Mouse (Mus musculus) embryo, embryonic 11 days (tissue): ENCODE results near the gene Minos1.

Experiments used
- DNase-seq: peaks from one replicate; pipeline ENCODE4 v3.0.0-alpha.2; 2015

Gene Minos1

DNA sequence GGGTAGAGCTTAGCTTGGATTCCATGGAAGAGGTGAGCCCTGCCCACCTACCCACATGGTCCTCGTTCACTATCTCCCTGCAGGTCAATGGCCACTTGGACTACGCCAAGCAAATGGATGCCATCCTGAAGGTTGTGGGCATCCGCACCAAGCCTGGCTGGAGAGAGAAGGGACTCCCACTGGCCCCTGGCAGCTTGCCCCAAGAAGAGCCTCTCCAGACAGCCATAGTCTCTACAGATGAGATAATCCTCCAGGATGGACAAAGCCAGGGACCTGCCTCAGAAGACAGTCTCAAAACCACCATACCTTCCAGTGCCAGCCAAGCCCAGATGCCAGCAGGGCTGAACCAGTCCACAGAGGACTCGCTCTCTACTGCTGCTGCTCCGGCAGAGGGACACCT, 72.9 kb downstream of the Minos1 start:
- DNase-seq, result no peak

DNA sequence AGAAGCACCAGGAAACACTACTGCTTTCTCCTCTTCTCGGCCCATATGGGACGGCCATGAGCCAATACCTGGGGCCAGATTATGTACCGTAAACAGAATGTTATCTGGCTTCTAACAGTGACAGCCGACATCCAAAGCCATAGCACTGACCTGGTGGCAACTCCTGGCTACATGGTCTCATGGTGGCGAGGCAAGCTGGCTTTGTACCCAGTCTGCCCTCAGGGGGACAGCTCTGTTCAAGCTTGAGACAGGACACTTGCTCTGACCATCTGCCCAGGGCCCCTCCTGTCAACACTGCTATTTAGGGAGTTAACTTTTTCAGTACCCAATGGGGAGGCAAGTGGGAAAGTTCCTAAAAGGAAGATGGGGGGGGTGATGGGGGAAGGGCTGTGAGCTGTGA, 73.6 kb downstream of the Minos1 start:
- no peak for DNase-seq

DNA sequence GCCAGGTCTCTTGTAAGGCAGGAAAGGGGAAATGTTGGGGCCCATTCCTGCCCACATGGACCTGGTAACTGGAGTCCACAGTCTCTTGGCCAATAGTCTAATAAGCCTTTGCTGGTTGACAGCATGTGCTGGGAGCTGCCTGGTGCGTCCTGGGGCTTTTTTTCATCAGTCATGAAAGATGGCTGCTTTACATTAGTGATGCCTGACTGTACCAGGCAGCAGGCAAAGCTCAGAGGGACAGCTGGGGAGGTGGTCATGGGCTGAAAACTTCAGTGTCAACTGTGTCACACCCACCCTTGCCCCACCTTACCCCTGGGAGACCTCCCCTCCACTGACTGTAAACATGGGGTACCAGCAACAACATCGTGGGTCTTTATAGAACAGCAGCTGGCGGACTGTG, 75.2 kb downstream of the Minos1 start:
- DNase-seq, result no peak

DNA sequence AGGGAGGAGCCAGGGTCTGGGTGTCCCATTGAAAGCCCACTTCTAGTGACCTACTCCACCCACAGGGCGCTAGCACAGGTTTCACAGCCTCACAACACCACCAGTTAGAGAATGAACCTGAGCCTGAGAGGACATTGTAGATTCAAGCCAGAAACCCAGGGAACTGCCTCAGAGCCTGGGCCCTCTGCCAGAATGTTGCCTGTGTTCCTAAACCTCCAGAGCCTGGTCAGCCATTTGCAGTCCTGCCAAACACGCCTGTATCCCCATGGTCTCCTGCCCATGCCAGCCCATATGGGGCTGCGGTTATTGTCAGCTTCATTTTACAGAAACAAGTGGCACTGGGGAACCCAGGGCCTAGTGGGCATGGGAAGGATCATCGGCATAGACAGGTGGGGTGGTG, 75.6 kb downstream of the Minos1 start:
- DNase-seq, result no peak

DNA sequence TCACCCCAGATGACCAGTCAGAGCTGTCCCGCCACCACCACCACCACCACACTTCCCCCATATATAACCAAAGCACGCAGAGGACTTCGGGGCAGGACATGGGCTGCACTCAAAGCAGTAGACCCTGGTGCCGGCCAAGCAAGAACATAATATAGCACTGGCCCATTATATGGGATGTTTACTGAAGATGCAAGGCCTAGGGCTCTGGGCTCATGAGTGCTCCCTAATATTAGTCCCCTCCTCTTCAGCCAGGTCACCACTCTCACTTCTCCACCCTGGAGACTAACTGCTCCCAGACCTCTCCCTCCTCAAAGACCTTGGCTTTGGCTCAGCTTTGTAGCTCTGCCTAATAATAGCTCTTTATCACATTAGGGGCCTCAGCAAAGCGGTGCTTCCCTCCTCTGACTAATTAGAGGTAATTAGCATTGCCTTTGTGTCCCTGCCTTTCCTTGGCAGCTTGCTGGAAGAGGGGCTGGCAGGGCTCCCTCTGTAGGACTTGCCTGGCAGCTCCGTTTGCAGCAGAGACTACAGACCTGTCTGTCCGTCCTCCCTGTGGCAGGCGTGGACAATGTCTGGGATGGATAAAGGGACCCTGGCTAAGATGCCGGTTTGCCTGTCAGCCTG, 76.5 kb downstream of the Minos1 start:
- no peak for DNase-seq

DNA sequence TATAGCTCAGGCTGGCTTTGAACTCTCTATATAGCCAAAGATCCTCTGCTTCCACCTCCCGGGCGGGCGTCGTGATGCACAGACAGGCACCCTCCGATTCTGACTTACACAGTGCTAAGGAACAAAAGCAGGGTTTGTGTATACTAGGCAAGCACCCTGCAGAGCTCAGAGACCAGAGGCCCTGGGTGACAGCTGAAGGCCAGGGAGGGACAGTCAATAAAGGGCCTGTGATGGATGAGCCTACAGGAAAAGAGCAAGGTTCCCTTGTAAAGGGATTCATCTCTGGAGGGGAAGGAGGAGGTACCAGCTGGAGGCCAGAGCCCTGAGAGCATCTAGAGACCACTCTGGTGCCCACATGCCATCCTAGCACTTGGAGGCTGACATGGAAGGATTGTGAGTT, 77.5 kb downstream of the Minos1 start:
- no peak for DNase-seq

DNA sequence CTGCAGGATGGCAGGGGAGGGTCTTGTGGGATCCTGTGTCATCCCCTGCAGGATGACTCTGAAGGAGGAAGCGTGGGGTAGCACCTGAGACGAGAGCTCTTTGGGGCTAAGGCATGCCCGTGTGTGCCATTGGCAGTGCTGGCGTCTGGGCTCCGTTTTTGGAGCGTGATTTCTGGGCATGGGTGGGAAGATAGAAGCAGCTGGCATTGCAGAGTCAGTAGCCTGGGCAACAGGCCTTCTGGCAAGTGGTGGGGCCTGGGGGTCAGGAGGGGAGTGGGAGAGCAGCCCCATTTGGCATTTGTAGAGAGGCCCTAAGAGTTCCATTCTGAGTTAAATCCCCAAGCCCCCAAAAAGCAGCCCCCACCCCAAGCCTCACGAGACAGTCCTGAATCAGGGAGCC, 78.1 kb downstream of the Minos1 start:
- no peak for DNase-seq
